Mouse (Mus musculus): ENCODE measurements around the gene Slc26a9.

Slc26a9 gene

DNA sequence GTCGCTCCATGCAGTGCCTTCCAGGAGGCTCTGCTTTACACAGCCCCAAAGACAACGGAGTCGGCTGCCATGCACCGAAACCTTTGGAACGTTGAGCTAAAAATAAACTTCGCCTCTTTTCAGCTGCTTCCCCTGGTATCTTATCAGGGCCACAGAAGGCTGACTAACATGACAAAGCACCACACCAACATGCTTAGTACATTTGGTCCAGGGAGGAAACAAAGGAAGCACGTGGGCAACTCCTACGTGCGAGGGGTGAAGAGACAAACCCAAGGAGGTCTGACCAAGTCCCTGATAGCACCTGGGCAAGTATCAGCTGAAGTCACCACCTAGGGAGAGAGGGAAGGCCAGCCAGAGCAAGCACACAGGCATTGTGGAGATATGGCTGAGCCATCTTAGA is 7.3 kb upstream of the Slc26a9 start:
- DNase-seq (ENCODE audit: extremely low spot score), result no peak

DNA sequence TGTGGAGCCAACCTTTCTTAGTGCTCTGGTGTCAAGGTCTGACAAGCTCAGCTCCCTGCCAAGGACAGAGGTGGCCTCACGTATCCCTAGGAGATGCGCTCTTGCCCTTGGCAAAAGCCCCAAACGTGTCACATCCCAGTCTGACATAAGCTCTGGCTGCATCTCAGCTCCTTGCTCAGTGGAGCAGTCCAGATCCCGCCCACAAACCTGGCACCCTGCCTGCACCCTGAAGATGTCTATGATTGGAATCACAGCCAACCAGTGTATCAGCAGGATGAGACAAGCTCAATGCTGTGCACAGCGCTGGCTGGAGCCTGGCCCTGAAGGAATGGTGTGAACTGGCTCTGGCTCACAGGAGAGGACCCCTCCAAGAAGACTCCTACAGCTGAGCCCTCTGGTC is 6.6 kb upstream of the Slc26a9 start:
- DNase-seq (ENCODE audit: extremely low spot score), result no peak

DNA sequence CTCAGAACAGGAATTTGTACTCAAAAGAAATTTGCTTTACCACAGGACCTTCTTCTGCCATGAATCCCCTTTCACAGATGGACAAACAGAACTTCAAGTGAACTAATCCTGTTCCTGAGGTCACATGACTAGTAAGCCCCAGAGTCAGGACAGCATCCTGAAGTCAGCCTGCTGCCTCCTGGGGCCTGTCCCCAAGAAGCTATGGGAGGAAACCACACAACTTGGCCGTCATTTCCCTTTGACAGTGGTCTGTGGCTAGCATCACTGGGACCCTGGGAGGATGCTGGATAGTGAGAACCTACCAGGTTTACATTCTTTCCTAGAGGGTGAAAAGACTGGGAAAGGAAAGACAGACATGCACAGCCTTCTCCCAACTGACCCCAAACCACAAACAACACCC is 5.1 kb upstream of the Slc26a9 start:
- DNase-seq (ENCODE audit: extremely low spot score), result no peak

GRCm38 (mm10) chr1:131739481-131740160 is 4.2 kb upstream of the Slc26a9 start:
- DNase-seq (ENCODE audit: extremely low spot score), result no peak

DNA sequence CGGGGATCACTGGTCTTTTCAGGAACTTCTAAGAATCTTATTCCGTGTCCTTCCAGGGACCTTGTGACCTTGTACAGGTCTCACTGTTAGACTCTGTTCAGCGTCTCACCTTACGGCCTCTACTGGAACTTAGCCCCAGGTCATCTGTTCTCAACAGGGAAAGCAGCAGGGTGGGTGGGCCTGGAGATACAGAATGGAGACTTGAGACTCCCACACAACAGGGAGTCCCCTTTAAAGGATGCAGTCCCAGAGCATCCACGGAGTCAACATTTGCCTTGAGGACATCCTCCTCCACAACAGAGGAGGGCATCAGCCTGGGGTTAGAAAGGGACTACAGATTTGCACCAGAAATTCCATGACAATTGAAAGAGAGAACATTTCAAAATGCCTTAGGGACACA is 1.6 kb downstream of the Slc26a9 start:
- no peak for DNase-seq (ENCODE audit: extremely low spot score)

- no peak for DNase-seq (ENCODE audit: extremely low spot score)
These were observed 3.9 kb downstream of the Slc26a9 start for GRCm38 (mm10) chr1:131747761-131748160.

GRCm38 (mm10) chr1:131748636-131749035 is 4.8 kb downstream of the Slc26a9 start:
- no peak for DNase-seq (ENCODE audit: extremely low spot score)

DNA sequence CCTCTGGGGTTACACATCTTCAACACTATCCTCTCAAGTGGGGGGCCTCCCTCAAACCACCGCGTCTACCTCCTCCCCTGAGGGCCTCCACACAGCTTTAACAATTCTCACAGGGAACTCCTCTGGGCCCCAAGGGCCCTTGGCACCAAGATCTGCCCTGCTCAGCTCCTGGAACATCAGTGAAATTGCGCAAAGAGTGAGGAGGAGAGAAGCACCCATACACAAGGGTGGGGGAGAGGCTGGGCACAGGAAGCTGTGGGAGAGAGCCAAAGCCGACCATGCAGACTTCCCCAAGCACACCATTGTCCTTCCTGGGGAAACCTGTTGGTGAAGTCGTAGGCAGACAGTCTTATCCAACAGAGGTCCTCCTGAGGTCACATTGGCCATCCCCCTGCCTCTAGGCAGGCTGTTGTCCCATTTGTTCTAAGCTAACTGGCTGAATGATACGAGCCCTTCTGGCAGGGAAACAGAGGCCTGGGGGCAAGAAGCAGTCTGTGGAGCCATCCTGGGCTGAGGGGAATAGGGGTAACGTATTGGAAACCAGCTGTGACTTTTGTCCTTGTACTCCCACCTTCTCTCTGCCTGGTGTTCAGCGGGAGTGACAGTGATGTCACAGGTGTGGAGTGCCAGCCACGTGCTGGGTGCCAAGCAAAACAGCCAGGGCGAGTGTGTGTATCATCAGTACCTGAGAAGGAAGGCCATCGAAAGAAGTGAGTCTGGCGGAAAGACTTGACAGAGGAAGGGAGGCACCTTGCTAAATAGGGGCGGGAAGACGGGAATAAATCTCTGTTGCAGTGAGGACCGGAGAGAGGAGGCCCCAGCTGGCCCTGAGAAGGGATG is 6.1 kb downstream of the Slc26a9 start:
- DNase-seq (ENCODE audit: extremely low spot score), result no peak

DNA sequence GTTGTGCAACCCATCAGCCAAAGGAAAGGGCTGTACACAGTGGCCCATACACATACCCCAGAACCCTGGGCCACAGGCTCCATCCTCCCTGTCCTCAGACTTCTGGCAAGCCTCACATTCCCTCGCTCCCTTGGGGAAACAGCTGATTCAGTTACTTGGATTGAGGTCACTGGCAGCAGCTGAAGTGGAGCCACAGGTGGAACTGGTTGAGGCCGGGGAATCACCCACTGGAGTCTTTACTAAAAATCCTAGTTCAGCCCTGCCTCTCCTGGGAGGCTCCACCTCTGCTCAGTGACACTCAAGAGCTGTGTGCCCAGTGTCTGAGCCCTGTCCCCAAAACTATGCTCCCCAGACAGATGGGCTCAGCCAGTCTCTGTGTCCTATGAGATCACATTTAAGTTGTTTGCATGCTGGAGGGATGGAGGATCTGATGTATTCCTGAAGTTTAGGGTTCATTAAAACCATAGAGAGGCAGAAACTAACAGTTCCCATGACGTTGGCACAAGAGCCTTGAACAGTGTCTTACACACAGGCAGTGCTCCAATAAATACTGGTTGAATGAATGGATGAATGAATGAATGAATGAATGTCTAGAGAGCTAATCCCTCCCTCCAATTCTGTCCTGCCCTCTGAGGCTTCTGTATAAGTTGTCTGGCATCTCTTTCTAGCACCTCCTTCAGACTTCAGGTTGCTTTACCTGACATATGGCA is 7.5 kb downstream of the Slc26a9 start:
- DNase-seq (ENCODE audit: extremely low spot score), result no peak

DNA sequence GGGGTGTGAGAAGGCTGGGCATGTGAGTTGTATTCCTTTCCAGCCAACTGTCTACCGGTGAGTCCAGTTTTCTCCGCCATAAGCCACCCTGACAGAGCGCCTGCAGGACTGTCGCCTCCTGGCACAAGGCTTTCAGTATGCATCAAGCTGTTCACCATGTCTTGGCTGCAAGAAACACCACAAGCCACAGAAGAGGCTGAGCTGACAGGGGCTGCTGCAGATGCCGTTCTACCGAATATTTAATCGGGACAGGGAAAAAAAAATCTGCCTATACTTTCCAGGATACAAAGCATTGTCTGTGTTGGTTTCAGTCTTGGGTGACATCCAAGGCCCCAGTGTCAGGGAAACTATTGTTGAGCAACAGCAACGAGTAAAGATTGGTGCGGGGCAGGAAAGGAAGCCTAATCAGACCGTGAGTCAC is 8.1 kb downstream of the Slc26a9 start:
- DNase-seq (ENCODE audit: extremely low spot score), result no peak

GRCm38 (mm10) chr1:131754212-131754829 is 10.5 kb downstream of the Slc26a9 start:
- no peak for DNase-seq (ENCODE audit: extremely low spot score)

DNA sequence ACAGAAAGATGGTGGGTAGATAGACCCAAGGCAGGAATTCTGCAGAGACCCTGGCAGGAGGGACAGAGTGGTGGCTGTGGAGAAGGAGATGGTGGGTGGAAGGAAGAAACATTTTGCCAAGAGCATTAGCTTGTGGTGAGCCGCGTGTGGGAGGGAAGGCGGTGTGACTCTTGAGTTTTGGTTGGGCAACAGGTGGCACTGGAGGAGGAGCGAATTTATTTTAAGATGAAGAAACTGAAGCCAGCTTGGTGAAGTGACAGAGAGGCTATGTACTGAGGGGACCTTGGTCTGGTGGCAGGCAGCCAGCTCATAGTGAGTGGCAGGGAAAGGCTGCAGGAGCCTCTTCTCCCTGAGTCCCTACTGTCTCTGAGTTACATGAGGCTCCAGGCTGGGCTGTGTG is 11.1 kb downstream of the Slc26a9 start:
- DNase-seq (ENCODE audit: extremely low spot score), result no peak

- no peak for DNase-seq (ENCODE audit: extremely low spot score)
These were observed 13.4 kb downstream of the Slc26a9 start for GRCm38 (mm10) chr1:131757211-131757610.

GRCm38 (mm10) chr1:131758796-131759195 is 15.0 kb downstream of the Slc26a9 start:
- DNase-seq (ENCODE audit: extremely low spot score), result no peak

DNA sequence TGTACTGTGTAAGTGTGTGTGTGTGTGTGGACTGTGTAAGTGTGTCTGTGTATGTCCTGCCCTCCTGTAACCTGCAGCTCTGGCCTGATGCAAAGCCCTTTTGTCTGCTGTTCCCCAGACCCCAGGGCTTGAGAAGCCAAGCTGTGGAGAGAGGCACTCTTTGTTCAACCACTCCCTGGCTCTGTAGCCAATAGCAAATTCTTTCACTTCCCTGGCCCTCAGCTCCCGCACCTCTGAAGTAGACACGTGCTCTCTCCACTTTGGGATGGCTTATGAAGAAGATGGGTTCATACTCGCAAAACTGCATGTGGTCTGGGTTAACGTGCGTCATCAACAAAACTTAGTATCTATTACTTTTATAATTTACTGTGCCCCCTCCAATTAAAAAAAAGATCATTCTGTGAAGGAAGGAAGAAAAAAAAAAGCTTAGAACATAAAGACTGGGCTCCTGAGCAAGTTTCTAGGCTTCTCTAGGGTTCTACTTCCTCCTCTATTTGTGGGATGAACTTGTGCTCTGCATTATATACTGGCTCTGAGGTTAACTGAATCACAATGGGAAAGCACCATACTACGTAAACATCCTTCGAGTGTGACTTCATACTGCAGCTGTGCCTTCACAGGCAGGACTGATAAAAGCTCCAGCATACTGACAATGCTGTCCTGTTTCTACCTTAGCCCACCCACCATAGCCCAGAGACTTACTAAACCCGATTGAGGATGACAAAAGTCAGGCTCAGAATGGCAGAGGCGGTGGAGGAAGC is 16.0 kb downstream of the Slc26a9 start:
- no peak for DNase-seq (ENCODE audit: extremely low spot score)

- no peak for DNase-seq (ENCODE audit: extremely low spot score)
These were observed 16.6 kb downstream of the Slc26a9 start for GRCm38 (mm10) chr1:131760428-131760820.

- DNase-seq (ENCODE audit: extremely low spot score), result no peak
These were observed 17.4 kb downstream of the Slc26a9 start for GRCm38 (mm10) chr1:131761079-131761831.

- DNase-seq (ENCODE audit: extremely low spot score), result no peak
These were observed 19.9 kb downstream of the Slc26a9 start for GRCm38 (mm10) chr1:131763683-131764082.

DNA sequence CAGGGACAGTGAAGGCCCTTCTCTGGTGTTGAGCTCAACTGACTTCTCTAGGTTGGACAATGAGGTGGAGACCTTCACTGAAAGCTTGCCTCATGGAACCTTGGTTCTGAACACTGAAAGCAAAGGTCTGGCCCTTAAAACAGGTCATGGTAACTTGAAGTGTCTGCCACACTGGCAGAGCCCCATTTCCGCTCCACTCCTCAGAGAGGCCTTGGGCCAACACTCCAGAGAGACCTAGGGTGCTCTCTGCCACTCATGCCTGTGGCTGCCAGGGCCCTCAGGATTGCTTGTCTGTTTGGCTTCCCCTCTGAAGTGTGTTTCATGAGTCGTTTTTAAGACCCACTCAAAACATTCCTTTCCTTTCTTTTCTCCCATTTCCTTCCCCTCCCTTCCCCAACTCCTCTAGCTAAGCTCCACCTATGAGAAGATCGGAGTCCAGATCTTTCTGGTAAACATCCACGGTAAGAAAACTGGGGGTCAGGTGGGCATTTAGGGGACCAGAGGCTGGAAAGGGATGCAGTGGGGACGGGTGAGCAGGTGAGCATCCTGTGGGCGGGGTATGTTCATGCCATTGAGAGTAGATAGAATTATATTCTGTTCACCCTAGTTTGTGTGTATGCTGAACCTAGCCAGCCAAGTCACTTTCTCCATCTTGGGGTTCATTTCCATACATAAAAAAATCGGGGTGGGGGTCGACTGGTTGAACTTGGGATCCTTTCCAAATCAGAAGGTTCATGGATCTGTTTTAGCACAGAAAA is 20.9 kb downstream of the Slc26a9 start:
- DNase-seq (ENCODE audit: extremely low spot score), result no peak

Data from embryo, embryonic 9.5 days (tissue).